Mouse (Mus musculus): ENCODE data around the gene Nme1.
"Not testable (repeated sequence)": the region's sequence is repeated elsewhere in the genome, so short reads cannot be mapped to it uniquely, and the experiment has no call there.

The Nme1 gene

DNA sequence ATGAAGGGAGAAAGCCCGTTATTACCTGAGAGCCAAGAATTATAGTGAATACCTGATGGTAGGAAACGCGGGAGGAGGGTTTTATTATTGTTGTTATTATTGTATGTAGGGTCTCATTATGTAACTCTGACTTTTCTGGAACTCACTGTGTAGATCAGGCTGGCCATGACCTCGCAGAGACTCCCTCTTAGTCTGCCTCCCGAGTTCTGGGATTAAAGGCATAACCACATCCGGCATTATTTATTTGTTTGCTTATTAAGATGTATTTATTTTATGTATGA, 467 bp upstream of the Nme1 start:
- in situ Hi-C loops (cut with MboI; ENCODE audit: unreplicated experiment in 2 of 2), result loop anchor here (10.0 to 25.0 kb wide), 2 partner anchors 256 to 344 kb away; partner anchors contain the start of gene Luc7l3 (in 1 of the 2)

DNA sequence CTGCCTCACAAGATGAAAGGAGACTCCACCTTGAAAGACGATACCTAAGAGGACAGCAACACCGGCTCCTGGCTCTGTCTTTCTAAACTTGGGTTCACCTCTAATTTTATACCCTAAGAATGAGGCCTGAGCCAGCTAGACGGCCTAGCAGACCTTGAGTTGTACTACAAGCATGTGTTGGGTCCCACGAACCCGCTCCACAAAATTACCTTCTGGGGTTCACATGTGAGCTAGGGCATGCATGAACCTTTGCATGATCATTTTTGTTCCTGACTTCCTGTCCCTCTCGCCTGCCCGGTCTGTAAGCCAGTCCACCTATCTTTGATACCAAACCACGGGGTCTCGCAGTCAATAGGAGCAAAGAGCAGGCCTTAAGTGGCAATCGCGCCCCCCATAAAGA, 940 bp downstream of the Nme1 start:
- in situ Hi-C loops (cut with MboI; ENCODE audit: unreplicated experiment in 2 of 2), result loop anchor here (10.0 to 25.0 kb wide), 2 partner anchors 257 to 345 kb away; partner anchors contain the start of gene Luc7l3 (in 1 of the 2)

DNA sequence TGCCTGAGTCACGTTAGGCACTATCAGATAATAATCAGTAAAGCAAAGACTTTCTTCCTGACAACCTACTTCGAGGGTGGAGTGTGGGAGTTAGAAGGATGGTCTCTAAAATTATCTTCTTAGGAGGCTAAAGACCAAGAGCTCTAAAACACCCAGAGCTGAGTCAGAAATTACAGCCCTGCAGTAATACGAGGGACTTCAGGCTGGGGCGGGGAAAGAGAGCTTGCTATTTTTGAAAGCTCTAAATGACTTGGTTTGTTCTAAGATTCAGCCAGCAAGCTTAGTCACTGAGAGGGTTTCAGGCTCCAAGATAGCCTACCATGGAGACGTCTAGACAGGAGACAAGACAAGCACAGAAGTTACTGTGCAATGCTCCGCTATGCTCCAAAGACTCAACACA, 2.9 kb downstream of the Nme1 start:
- in situ Hi-C loops (cut with MboI; ENCODE audit: unreplicated experiment in 2 of 2), result loop anchor here (10.0 to 25.0 kb wide), 2 partner anchors 259 to 347 kb away; partner anchors contain the start of gene Luc7l3 (in 1 of the 2)

DNA sequence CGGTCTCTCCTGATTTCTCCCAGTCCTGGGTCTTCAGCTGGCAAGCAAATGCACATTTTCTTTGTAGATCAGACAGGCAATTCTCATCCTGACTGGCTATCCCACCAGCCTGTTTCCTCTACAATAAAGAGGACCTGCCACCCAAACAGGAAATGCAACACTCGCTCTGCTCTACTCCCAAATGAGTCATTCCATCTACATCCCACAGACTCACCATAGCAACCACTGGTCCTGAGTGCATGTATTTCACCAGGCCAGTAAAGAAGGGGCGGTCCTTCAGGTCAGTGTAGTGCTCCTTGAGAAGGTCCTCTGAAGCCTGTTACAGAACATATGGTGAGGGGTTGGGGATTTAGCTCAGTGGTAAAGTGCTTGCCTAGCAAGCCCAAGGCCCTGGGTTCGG, 5.3 kb downstream of the Nme1 start:
- in situ Hi-C loops (cut with MboI; ENCODE audit: unreplicated experiment in 2 of 2), result loop anchor here (10.0 to 25.0 kb wide), 2 partner anchors 262 to 349 kb away; partner anchors contain the start of gene Luc7l3 (in 1 of the 2)

DNA sequence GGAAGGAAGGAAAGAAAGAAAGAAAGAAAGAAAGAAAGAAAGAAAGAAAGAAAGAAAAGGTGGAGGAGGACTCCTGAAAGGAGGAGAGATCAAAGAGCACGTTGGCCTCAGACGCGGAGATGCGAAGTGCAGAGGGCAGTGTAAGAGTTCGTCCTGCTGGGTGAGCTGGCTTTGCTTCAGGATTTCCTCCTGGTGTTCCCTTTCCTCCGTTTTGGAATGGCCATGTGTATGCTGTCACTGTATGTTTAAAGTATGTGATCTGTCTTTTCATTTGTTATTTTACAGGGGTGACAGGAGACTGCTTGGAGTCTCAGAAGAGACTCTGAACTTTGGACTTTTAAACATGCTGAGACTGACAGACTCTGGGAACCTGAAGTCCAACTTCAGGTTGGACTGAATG, 6.8 kb downstream of the Nme1 start:
- in situ Hi-C loops (cut with MboI; ENCODE audit: unreplicated experiment in 2 of 2), result loop anchor here (10.0 to 25.0 kb wide), 2 partner anchors 263 to 351 kb away; partner anchors contain the start of gene Luc7l3 (in 1 of the 2)

DNA sequence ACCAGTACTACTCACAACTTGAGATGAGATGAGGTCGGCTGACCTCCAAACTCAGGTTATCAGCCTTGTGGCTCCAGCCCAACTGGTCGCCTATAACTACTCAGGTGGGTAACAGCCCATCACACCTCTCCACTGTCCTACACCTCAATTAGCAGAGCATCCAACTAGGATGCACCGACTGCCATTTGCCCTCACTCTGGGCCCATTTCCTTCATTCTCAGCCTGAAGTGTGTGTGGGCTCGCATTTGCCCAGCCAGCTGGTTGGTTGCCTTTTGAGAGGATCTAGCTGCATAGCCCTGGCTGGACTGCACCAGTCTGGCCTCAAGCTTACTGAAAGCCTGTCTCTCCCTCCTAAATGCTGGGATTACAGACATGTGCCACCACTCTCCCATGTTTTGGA, 10.6 kb downstream of the Nme1 start:
- in situ Hi-C loops (cut with MboI; ENCODE audit: unreplicated experiment in 2 of 2), result loop anchor here in 1 of 2 experiments (25.0 kb wide), 1 partner anchor 355 kb away; the partner anchor contains the start of gene Luc7l3

DNA sequence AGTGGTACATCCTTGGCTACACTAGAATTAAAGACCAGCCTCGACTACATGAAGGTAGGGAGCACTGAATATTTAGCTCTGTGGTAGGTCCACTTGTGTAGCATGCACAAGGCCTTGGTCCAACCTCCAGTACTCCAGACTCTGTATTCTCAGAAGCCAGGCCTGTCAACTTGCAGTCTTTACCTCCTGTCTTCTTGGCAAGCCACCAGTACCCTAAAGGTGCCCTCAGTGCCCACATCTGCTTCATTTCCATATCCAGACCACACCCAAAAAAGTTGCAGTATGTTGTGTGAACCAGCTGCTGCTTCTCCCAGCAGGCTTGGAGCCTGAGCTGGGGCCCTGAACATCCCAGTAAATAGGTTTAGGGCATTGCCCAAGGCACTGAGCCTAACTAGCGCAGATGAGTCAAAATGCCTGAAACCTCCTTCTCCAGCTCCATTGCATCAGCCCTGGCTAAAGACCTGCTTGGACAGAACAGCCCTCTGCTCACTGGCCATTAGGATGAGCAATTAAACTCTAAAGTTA, 11.2 kb downstream of the Nme1 start:
- in situ Hi-C loops (cut with MboI; ENCODE audit: unreplicated experiment in 2 of 2), result loop anchor here in 1 of 2 experiments (25.0 kb wide), 1 partner anchor 355 kb away; the partner anchor contains the start of gene Luc7l3

DNA sequence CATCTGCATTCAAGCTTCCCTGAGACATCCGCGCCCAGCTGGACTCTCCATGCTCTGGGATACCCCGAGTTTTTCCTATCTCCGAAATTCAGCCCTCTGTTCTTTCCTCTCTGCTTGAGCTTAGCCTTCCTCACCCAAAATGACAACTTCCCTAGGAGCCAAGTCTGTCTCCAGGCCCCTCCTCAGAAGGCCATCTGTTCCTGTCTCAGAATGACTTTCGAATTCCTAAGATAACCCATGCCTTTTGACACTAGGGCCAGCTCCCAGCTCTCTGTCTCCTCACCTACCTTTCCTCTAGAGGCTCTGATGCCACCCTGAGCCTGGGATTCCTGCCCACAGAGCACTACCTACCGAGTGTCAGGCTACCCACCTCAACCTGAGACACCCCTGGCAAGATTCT, 12.2 kb downstream of the Nme1 start, which contains the start of gene Nme2:
Gene Nme2 (minus strand): TSS at position 101 of the 400 bp plus-strand sequence.
- in situ Hi-C loops (cut with MboI; ENCODE audit: unreplicated experiment in 2 of 2), result loop anchor here in 1 of 2 experiments (25.0 kb wide), 1 partner anchor 356 kb away; the partner anchor contains the start of gene Luc7l3

DNA sequence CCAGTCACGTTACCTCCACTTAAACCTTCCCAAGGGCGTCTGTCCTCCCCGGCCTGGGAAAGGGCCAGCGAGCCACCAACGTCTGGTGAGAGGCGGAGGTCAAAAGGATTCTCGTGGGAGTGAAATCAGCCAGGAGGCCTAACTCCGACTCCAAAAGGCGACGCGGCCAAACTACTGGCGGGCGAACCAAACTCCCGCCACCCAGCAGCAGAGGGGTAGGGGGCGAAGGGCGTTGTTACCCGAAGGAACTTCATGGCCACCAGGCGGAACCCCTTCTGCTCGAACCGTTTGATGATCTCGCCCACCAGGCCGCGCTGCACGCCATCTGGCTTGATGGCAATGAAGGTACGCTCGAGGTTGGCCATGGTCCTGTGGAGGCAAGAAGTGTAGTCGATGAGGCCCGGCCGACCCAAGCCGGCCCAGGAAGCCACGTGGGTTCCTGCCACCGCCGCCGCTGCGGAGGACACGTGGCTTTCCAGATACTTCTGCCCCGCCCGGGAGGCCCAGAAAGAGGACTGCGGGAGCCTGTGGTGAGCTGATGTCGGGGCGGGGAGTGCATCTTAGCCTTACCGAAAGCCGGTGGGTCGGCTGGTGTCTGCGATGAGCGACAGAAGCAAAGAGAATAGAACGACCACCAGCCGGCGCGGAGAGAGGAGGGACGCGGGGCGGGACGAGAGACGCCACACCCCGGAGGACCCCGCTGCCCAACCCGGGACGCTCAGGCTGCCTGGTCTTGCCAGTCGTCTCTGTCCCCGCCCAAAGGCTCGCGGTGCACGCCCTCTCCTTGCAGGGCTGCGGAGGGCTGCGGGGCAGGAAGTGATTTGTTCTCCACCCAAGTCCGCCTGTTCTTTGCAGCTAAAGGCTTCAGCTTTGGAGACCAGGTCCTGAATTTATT, 12.8 kb downstream of the Nme1 start:
- in situ Hi-C loops (cut with MboI; ENCODE audit: unreplicated experiment in 2 of 2), result loop anchor here in 1 of 2 experiments (25.0 kb wide), 1 partner anchor 357 kb away; the partner anchor contains the start of gene Luc7l3

DNA sequence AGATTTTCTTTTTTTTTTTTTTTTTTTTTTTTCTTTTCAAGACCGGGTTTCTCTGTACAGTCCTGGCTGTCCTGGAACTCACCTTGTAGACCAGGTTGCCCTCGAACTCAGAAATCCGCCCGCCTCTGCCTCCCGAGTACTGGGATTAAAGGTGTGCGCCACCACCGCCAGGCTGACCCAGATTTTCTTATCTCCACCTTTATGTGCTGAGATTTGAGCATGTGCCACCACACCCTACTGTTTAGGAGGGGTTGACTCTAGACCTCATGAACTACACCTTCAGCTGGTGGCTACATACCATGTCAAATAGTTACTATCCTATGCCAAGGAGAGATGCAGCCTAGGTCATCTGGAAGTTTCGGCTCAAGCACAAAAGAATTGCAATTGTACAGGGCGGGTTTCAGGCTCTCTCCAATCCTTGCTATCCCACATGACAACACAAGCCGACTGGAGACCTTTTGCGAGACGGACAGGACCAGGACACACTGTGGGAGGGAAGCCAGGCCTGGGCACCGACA, 13.5 kb downstream of the Nme1 start:
- in situ Hi-C loops (cut with MboI; ENCODE audit: unreplicated experiment in 2 of 2), result loop anchor here in 1 of 2 experiments (25.0 kb wide), 1 partner anchor 358 kb away; the partner anchor contains the start of gene Luc7l3

DNA sequence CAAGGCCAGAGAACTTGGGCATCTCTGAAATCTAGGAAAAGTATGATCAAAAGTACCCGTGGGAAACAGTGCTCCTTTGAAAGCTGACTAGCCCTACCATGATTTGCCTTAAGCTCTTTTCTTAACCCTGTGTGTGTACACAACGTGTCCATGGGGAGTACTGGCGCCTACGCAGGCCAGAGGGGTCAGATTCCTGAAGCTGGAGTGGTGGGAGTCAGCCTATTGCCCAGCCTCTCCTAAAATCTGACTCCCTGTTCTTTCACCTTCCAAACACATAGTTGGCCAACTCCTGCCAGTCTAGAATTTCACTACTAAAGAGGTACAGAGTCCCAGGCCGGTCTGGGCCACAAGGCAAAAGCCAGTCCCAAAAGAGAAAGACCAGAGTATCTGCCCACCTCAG, 15.9 kb downstream of the Nme1 start:
- in situ Hi-C loops (cut with MboI; ENCODE audit: unreplicated experiment in 2 of 2), result loop anchor here in 1 of 2 experiments (25.0 kb wide), 1 partner anchor 360 kb away; the partner anchor contains the start of gene Luc7l3

DNA sequence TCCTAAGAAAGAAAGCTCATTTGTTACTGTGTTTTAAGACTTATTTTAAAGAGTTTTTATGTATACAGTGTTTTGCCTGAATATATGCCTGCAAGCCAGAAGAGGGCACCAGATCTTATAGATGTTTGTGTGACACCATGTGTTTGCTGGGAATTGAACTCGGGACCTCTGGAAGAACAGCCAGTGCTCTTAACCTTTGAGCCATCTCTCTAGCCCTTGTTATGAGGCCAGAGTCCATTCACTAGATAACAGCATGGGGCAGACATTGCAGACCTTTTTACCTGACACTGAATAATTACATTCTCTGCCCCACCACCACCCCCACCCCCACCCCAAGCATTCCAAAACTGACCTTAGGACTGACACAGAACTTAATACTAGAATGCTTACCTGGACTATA, 18.3 kb downstream of the Nme1 start:
- in situ Hi-C loops (cut with MboI; ENCODE audit: unreplicated experiment in 2 of 2), result loop anchor here in 1 of 2 experiments (25.0 kb wide), 1 partner anchor 362 kb away; the partner anchor contains the start of gene Luc7l3

DNA sequence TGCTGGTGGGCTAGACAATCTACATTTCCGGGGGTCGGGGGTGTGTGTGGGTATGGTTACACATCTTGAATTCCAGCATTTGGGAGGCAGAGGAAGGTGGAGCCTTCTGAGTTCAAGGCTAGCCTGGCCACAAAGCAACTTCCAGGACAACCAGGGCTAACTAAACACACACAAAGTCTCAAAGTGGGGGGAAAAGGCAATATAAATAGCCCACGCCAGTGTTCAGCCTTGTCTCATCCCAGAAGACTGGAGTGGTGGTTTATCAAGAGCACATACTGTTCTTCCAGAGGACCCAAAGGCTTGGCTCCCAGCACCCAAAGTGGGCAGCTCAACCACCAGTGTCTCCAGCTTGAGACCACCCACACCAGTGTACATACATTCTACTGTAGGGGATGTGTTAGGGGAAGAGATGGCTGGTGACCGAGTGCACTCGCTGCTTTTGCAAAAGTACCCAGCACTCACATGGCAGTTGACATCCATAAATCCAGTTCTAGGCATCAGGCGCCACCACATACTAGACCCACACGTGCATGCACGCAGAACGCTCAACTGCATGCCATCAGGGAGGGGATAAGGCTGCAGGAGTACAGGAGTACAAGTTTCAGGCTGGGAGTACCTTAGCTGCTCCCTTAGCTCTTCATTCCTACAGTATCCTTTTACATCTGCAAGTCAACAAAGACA, 19.3 kb downstream of the Nme1 start:
- in situ Hi-C loops (cut with MboI; ENCODE audit: unreplicated experiment in 2 of 2), result no loop called here

DNA sequence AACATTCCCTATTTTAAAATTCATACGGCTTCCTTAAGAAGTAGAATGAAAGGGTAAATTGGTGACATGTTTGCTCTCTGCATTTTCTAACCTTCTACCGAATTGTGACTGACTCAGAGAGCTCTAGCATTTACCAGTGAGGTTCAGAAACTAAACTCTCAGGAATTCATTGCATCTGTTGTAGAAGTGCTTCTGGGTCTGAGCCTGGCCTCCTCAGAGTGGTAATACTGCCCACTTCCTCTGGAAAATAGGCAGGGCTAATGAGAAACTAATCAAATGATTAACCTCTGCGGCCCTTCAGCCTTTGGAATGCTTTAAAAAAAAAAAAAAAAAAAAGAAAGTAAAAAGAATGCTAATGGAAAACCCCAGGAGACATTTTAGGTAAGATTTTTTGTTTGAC, 23.3 kb downstream of the Nme1 start:
- in situ Hi-C loops (cut with MboI; ENCODE audit: unreplicated experiment in 2 of 2), result no loop called here

DNA sequence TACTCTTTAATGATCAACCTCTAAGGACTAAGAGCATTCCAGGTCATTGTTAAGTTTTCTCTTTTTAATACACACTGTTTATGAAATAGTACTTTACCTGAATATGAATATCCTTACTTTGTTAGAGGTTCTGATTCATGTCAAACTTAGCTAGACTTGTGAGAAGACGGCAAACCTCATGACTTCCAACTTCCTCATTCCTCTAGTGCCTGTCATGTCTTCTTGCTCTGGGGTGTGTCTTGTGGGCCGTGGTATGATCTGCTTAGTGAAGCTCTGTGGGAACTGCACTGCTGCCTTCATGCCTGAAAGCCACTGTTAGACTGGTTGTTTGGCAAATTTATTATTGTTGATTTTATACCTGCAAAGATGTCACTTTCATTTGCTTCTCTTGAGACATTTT, 27.4 kb downstream of the Nme1 start:
- in situ Hi-C loops (cut with MboI; ENCODE audit: unreplicated experiment in 2 of 2), result no loop called here

DNA sequence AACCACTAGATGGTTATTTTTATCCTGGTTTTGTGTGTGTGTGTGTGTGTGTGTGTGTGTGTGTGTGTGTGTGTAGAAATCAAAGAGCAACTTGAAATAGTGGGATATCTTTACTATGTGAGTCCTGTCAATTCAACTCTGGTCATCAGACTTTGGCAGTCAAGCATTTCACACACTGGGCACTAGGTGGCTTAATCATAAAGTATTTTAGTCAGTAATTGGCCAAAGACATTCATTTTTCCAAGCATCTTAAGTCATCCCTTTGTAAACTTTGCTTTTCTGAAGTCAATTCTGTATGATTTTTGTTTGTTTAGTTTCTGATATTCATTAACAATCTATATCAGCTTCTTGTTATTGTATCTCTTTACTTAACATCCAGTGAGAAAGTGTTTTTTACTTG, 39.2 kb downstream of the Nme1 start:
- in situ Hi-C loops (cut with MboI; ENCODE audit: unreplicated experiment in 2 of 2), result no loop called here

DNA sequence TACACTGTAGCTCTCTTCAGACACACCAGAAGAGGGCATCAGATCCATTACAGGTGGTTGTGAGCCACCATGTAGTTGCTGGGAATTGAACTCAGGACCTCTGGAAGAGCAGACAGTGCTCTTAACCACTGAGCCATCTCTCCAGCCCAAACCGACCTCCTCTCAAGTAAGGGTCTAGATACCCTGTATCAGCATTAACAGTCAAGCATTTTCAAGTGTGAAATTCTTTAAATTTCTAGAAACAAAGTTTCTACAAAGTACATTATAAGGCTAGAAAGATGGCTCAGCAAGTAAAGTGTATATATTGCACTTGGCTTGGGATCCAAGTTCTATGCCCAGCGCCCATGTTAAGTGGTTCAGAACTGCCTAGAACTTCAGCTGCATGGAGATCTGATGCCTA, 53.3 kb downstream of the Nme1 start:
- in situ Hi-C loops (cut with MboI; ENCODE audit: unreplicated experiment in 2 of 2), result not testable (repeated sequence)

DNA sequence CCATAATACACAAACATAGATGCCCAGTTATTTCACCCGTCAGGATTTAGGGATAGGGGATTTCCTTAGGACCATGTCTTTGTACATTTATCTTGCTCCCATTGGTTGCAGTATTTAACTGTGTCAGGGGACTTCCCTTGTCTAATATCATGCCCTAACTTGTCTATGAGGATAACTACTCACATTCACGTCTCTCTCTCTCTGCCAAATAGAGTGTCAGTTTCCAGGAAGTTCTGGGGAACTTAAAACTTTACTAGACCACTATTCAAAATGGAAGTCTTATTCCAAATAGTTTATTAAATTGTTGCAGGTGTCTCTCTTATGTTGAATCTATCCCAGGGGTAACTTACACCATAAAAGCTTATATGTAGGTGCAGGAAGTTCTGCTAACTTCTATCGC, 56.7 kb downstream of the Nme1 start:
- in situ Hi-C loops (cut with MboI; ENCODE audit: unreplicated experiment in 2 of 2), result no loop called here

DNA sequence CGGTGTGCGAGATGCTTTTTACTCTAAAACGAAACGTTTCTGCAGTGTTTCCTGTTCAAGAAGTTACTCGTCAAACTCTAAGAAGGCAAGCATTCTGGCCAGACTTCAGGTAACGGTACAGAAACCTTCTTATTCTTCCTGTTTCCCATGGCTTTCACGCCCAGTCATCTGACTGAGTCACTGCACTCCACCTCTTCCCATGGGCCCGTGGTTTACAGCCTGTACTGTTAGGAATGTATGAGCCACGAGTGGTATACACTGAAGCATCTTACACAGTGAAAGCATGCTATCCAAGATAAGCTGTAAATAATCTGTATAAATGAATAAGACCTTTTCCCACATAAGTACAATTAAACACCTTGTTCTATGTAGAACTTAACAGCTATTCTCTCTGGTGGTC, 59.5 kb downstream of the Nme1 start:
- in situ Hi-C loops (cut with MboI; ENCODE audit: unreplicated experiment in 2 of 2), result no loop called here

DNA sequence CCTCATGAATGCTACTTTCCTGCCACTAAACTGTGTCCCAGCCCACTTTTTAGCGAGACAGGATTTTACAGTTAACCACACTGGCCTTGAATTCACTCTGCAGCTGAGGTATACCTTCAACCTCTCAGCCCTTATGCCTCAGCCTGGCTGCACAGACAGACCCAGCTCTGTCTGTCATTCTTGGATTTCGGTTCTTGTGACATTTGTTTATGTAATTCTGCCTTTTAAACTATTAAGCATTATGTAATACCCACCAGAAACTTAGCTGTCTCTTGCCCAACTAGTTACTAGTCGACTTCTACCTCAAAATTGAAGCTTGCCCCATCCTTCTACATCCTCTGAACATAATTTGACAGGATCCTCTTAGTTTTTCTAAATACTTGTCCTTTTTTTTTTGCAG, 60.5 kb downstream of the Nme1 start:
- in situ Hi-C loops (cut with MboI; ENCODE audit: unreplicated experiment in 2 of 2), result no loop called here

Data from v-Abl transformed pro-B cells (cell line).